ENCODE assay signal across 8 mouse cellular contexts in the genomic region with DNA sequence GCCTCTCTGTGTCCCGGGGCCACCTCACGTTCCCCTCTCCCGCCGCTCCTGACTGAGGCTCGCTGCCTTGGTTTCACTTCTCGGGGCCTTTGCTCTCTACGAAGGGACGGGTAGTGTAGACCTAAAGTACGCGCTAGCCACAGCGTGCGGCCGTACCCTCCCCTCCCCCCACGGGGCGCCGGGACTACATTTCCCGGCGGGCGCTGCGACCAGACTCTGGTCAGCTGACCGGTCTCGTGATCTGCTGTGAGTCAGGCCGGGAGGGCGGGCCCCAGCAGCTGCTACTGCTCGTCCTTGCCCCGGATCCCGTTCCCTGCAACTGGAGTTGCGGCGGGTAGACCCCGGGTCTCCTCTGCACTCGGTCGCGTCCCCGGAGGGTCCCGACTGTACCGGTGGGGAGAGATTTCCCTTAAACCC. TPM values are rescaled to one million over a fixed set of nuclear protein-coding genes. Genes with fewer than 3 reads are reported as not detected.
DNase-seq lines count a peak whose midpoint lies in the region; ATAC-seq and TF ChIP-seq lines count a peak whose summit lies in the region.

No protein-coding gene starts in this region.

- no peaks in the 10 kb centered on the region for H3K9me3 ChIP-seq in heart, embryonic 13.5 days
- H3K9me3 ChIP-seq in liver, embryonic 14.5 days (ENCODE audit: control insufficient read depth, low read length), result no peaks in the 10 kb centered on the region
- no peaks in the 10 kb centered on the region for H3K9me3 ChIP-seq in stomach, postnatal 0 days (ENCODE audit: control insufficient read depth, low read length)

- H3K27ac ChIP-seq in brown adipose tissue, adult 24 weeks (replicated peaks; ENCODE audit: low read depth, low read length), result peak overlapping the region; percentile 95
- H3K27ac ChIP-seq in heart, embryonic 13.5 days (replicated peaks), result peak overlapping the region; percentile 100
- peak overlapping the region; percentile 79 for H3K27ac ChIP-seq in liver, embryonic 14.5 days
- peak overlapping the region; percentile 99 for H3K27ac ChIP-seq in stomach, postnatal 0 days (replicated peaks)

- no peaks in the 10 kb centered on the region; the same call in 1 of the 2 replicates for H3K4me1 ChIP-seq in brown adipose tissue, adult 24 weeks (ENCODE audit: control insufficient read depth, insufficient read depth, insufficient read length, low read length)
- peaks cover 50% of the 10 kb centered on the region for H3K4me1 ChIP-seq in heart, embryonic 13.5 days
- peaks cover 8 to 9% of the 10 kb centered on the region in 2 experiments; a peak in 3 of 4 replicates for H3K4me1 ChIP-seq in liver, embryonic 14.5 days (replicated peaks; ENCODE audit: control insufficient read depth in 2 of 2, insufficient read depth in 2 of 2, low read length in 1 of 2)
- peaks cover 3% of the 10 kb centered on the region; the same call in 1 of the 2 replicates for H3K4me1 ChIP-seq in stomach, postnatal 0 days (replicated peaks; ENCODE audit: control insufficient read depth, insufficient read depth)

- TF ChIP-seq CTCF in liver, embryonic 14.5 days (IDR thresholded peaks at IDR 0.05; ENCODE audit: low read depth), result no peak
- no peak for TF ChIP-seq CTCF in stomach, postnatal 0 days (IDR thresholded peaks at IDR 0.05; ENCODE audit: low read depth)

- peak overlapping the region; percentile 99 for H3K9ac ChIP-seq in heart, embryonic 13.5 days
- H3K9ac ChIP-seq in liver, embryonic 14.5 days (replicated peaks), result peak overlapping the region; percentile 69
- H3K9ac ChIP-seq in stomach, postnatal 0 days (ENCODE audit: low read length), result peak overlapping the region; percentile 82

- peak overlapping the region; percentile 84 for H3K4me3 ChIP-seq in brown adipose tissue, adult 24 weeks (ENCODE audit: insufficient read depth, low read depth, low read length)
- peak overlapping the region; percentile 99 for H3K4me3 ChIP-seq in heart, embryonic 13.5 days
- H3K4me3 ChIP-seq in liver, embryonic 14.5 days (ENCODE audit: insufficient read depth in 1 of 2, low read depth in 2 of 2, low read length in 2 of 2), result peak overlapping the region; percentile 70 to 88
- H3K4me3 ChIP-seq in stomach, postnatal 0 days (ENCODE audit: low read depth, low read length), result peak overlapping the region; percentile 95

- ATAC-seq in CD4-positive, CD25-positive, alpha-beta regulatory T cell, adult 4 months, result peak; percentile 74
- ATAC-seq in erythroid progenitor cell, adult 5-6 weeks (replicated peaks; ENCODE audit: low FRiP score, poor library complexity, severe bottlenecking), result peak; percentile 86
- peak; percentile 84 for ATAC-seq in heart, embryonic 13.5 days (ENCODE audit: extremely low read depth, insufficient number of reproducible peaks, low FRiP score, low TSS enrichment)
- peak; percentile 84 for ATAC-seq in liver, embryonic 14.5 days (ENCODE audit: insufficient read depth)
- peak; percentile 86 for ATAC-seq in stomach, postnatal 0 days (ENCODE audit: low FRiP score, low TSS enrichment)

- peak overlapping the region; percentile 86 for H3K4me2 ChIP-seq in heart, embryonic 13.5 days
- H3K4me2 ChIP-seq in liver, embryonic 14.5 days (ENCODE audit: low read depth), result peak overlapping the region; percentile 95
- H3K4me2 ChIP-seq in stomach, postnatal 0 days (replicated peaks; ENCODE audit: low read depth), result peak overlapping the region; percentile 76

- under 1% methylated on average over 36 of the region's 36 CpGs for WGBS in heart, embryonic 13.5 days
- under 1% methylated on average over 36 of the region's 36 CpGs for WGBS in liver, embryonic 14.5 days (ENCODE audit: insufficient replicate concordance)
- under 1% methylated on average over 36 of the region's 36 CpGs for WGBS in stomach, postnatal 0 days

- peak; percentile 98 for DNase-seq in kidney, postnatal 14 days
- DNase-seq in liver, embryonic 14.5 days (ENCODE audit: low read depth in 3 of 3, low spot score in 3 of 3), result peak; percentile 84 to 90 (median 85)
- peak; percentile 97 for DNase-seq in neural tube, embryonic 10.5 days (ENCODE audit: extremely low spot score, low spot score)
- DNase-seq in stomach, postnatal 0 days (ENCODE audit: low spot score), result peak; percentile 97

- H3K36me3 ChIP-seq in heart, embryonic 13.5 days, result peaks cover 47% of the 10 kb centered on the region
- H3K36me3 ChIP-seq in liver, embryonic 14.5 days (replicated peaks; ENCODE audit: control insufficient read depth, insufficient read depth, low read depth), result peaks cover 34% of the 10 kb centered on the region
- peaks cover 3% of the 10 kb centered on the region; the same call in 1 of the 2 replicates for H3K36me3 ChIP-seq in stomach, postnatal 0 days (ENCODE audit: control insufficient read depth, insufficient read depth, low read length)

- no peaks in the 10 kb centered on the region for H3K27me3 ChIP-seq in heart, embryonic 13.5 days (replicated peaks)
- no peaks in the 10 kb centered on the region for H3K27me3 ChIP-seq in liver, embryonic 14.5 days (ENCODE audit: control insufficient read depth, insufficient read depth, low read length)
- no peaks in the 10 kb centered on the region for H3K27me3 ChIP-seq in stomach, postnatal 0 days (ENCODE audit: control insufficient read depth, insufficient read depth, low read length)

- peak; percentile 71 for TF ChIP-seq EP300 in liver, embryonic 14.5 days (IDR thresholded peaks at IDR 0.05; ENCODE audit: low read depth)
- TF ChIP-seq EP300 in stomach, postnatal 0 days (optimal IDR thresholded peaks at IDR 0.05), result peak; percentile 81

RNA-seq across cellular contexts. Expression of a gene that starts 0.6 kb away (rescaled TPM):
- polyA plus RNA-seq in CD4-positive, CD25-positive, alpha-beta regulatory T cell, adult 4 months (2017; shearing (Covaris generic)), result 100 to 1,000 TPM; 543 to 659 TPM
- polyA plus RNA-seq in brown adipose tissue, adult 24 weeks (2012; ENCODE audit: insufficient read depth, insufficient read length, missing spikeins), result 98.3 and 130 TPM in 2 replicates
- total RNA-seq in erythroid progenitor cell, adult 5-6 weeks (2015; ENCODE audit: low replicate concordance), result 911 and 1,279 TPM in 2 replicates
- 284 and 388 TPM in 2 replicates for total RNA-seq in erythroid progenitor cell, adult 5-6 weeks (2017; ENCODE audit: low replicate concordance)
- 530 and 543 TPM in 2 replicates for polyA plus RNA-seq in heart, embryonic 13.5 days (2015; fragmentation: Nextera tagmentation; extraction: Ambion mirVana)
- polyA plus RNA-seq in liver, embryonic 14.5 days (2012; rRNA removed), result 231 and 334 TPM in 2 replicates
- polyA plus RNA-seq in liver, embryonic 14.5 days (2014; fragmentation: Nextera tagmentation; extraction: Ambion mirVana), result 426 and 459 TPM in 2 replicates
- 403 and 419 TPM in 2 replicates for polyA plus RNA-seq in stomach, postnatal 0 days (2015; fragmentation: Nextera tagmentation; extraction: Ambion mirVana)

RNA-seq across cellular contexts. Expression of a gene that starts 1.3 kb away (rescaled TPM):
- polyA plus RNA-seq in CD4-positive, CD25-positive, alpha-beta regulatory T cell, adult 4 months (2017; shearing (Covaris generic)), result 10 to 100 TPM; 30.0 to 32.9 TPM
- polyA plus RNA-seq in brown adipose tissue, adult 24 weeks (2012; ENCODE audit: insufficient read depth, insufficient read length, missing spikeins), result 21.0 and 27.5 TPM in 2 replicates
- 6.8 and 34.8 TPM in 2 replicates for total RNA-seq in erythroid progenitor cell, adult 5-6 weeks (2015; ENCODE audit: low replicate concordance)
- total RNA-seq in erythroid progenitor cell, adult 5-6 weeks (2017; ENCODE audit: low replicate concordance), result 7.6 and 15.8 TPM in 2 replicates
- polyA plus RNA-seq in heart, embryonic 13.5 days (2015; fragmentation: Nextera tagmentation; extraction: Ambion mirVana), result 32.2 and 35.5 TPM in 2 replicates
- polyA plus RNA-seq in liver, embryonic 14.5 days (2012; rRNA removed), result 5.3 and 5.6 TPM in 2 replicates
- polyA plus RNA-seq in liver, embryonic 14.5 days (2014; fragmentation: Nextera tagmentation; extraction: Ambion mirVana), result 7.4 and 10.2 TPM in 2 replicates
- 31.5 and 34.6 TPM in 2 replicates for polyA plus RNA-seq in stomach, postnatal 0 days (2015; fragmentation: Nextera tagmentation; extraction: Ambion mirVana)

RNA-seq across cellular contexts. Expression of a gene that starts 10.3 kb away (rescaled TPM):
- polyA plus RNA-seq in CD4-positive, CD25-positive, alpha-beta regulatory T cell, adult 4 months (2017; shearing (Covaris generic)), result 10 to 100 TPM; 48.1 to 62.6 TPM
- polyA plus RNA-seq in brown adipose tissue, adult 24 weeks (2012; ENCODE audit: insufficient read depth, insufficient read length, missing spikeins), result 20.9 and 33.7 TPM in 2 replicates
- 5.4 and 18.0 TPM in 2 replicates for total RNA-seq in erythroid progenitor cell, adult 5-6 weeks (2015; ENCODE audit: low replicate concordance)
- 5.1 and 10.8 TPM in 2 replicates for total RNA-seq in erythroid progenitor cell, adult 5-6 weeks (2017; ENCODE audit: low replicate concordance)
- 61.7 and 75.3 TPM in 2 replicates for polyA plus RNA-seq in heart, embryonic 13.5 days (2015; fragmentation: Nextera tagmentation; extraction: Ambion mirVana)
- polyA plus RNA-seq in liver, embryonic 14.5 days (2012; rRNA removed), result 10.7 and 14.8 TPM in 2 replicates
- 22.4 and 24.7 TPM in 2 replicates for polyA plus RNA-seq in liver, embryonic 14.5 days (2014; fragmentation: Nextera tagmentation; extraction: Ambion mirVana)
- 31.8 and 33.2 TPM in 2 replicates for polyA plus RNA-seq in stomach, postnatal 0 days (2015; fragmentation: Nextera tagmentation; extraction: Ambion mirVana)

RNA-seq across cellular contexts. Expression of a gene that starts 10.4 kb away (rescaled TPM):
- polyA plus RNA-seq in CD4-positive, CD25-positive, alpha-beta regulatory T cell, adult 4 months (2017; shearing (Covaris generic)), result 100 to 1,000 TPM; 161 to 189 TPM
- polyA plus RNA-seq in brown adipose tissue, adult 24 weeks (2012; ENCODE audit: insufficient read depth, insufficient read length, missing spikeins), result 70.4 and 80.7 TPM in 2 replicates
- total RNA-seq in erythroid progenitor cell, adult 5-6 weeks (2015; ENCODE audit: low replicate concordance), result 27.4 and 60.4 TPM in 2 replicates
- total RNA-seq in erythroid progenitor cell, adult 5-6 weeks (2017; ENCODE audit: low replicate concordance), result 17.8 and 18.4 TPM in 2 replicates
- polyA plus RNA-seq in heart, embryonic 13.5 days (2015; fragmentation: Nextera tagmentation; extraction: Ambion mirVana), result 63.8 and 68.8 TPM in 2 replicates
- 12.9 and 17.5 TPM in 2 replicates for polyA plus RNA-seq in liver, embryonic 14.5 days (2012; rRNA removed)
- 37.1 and 41.0 TPM in 2 replicates for polyA plus RNA-seq in liver, embryonic 14.5 days (2014; fragmentation: Nextera tagmentation; extraction: Ambion mirVana)
- polyA plus RNA-seq in stomach, postnatal 0 days (2015; fragmentation: Nextera tagmentation; extraction: Ambion mirVana), result 40.6 and 44.5 TPM in 2 replicates

RNA-seq across cellular contexts. Expression of a gene that starts 25.7 kb away (rescaled TPM):
- not detected for polyA plus RNA-seq in CD4-positive, CD25-positive, alpha-beta regulatory T cell, adult 4 months (2017; shearing (Covaris generic))
- 6.6 and 6.9 TPM in 2 replicates for polyA plus RNA-seq in brown adipose tissue, adult 24 weeks (2012; ENCODE audit: insufficient read depth, insufficient read length, missing spikeins)
- not detected in 2 replicates for total RNA-seq in erythroid progenitor cell, adult 5-6 weeks (2015; ENCODE audit: low replicate concordance)
- 0.13 TPM in 1 of 2 replicates, not detected in the other for total RNA-seq in erythroid progenitor cell, adult 5-6 weeks (2017; ENCODE audit: low replicate concordance)
- 18.4 and 19.3 TPM in 2 replicates for polyA plus RNA-seq in heart, embryonic 13.5 days (2015; fragmentation: Nextera tagmentation; extraction: Ambion mirVana)
- 0.71 and 1.3 TPM in 2 replicates for polyA plus RNA-seq in liver, embryonic 14.5 days (2012; rRNA removed)
- polyA plus RNA-seq in liver, embryonic 14.5 days (2014; fragmentation: Nextera tagmentation; extraction: Ambion mirVana), result 1.1 TPM in 2 replicates
- 15.9 and 18.4 TPM in 2 replicates for polyA plus RNA-seq in stomach, postnatal 0 days (2015; fragmentation: Nextera tagmentation; extraction: Ambion mirVana)

Comparison
In these comparisons a context has a peak if more than half of its experiments do, and no peak if none do; other contexts are left out.
1. Peak in every context shown above with its lines: DNase-seq, ATAC-seq, H3K4me3 ChIP-seq and H3K27ac ChIP-seq.